Mouse (Mus musculus) embryonic facial prominence, embryonic 13.5 days (tissue): ENCODE results near the gene Cd69. TPM values are rescaled to one million over a fixed set of nuclear protein-coding genes. Genes with fewer than 3 reads are reported as not detected.

Experiments
- ATAC-seq: fragments of 200-750 bp; cut with Nextera tagmentation; 2 replicates; pipeline ENCODE4 v1.8.0; 2017; ENCODE audit warnings: low read depth; ENCODE audit not compliant: insufficient number of reproducible peaks, insufficient read depth, low FRiP score, low TSS enrichment
- H3K27ac ChIP-seq: fragments of 300-500 bp; sonication (generic); 2 replicates; pipeline ENCODE4 v1.5.1; 2015; ENCODE audit warnings: moderate library complexity, mild to moderate bottlenecking, inconsistent platforms
- H3K27me3 ChIP-seq: fragments of 300-500 bp; sonication (generic); 2 replicates; pipeline ENCODE4 v1.6.1; 2015; ENCODE audit warnings: mild to moderate bottlenecking, inconsistent platforms
- H3K36me3 ChIP-seq: fragments of 300-500 bp; sonication (generic); 2 replicates; pipeline ENCODE4 v1.6.1; 2015; ENCODE audit warnings: mild to moderate bottlenecking, inconsistent platforms
- H3K4me1 ChIP-seq: fragments of 300-500 bp; sonication (generic); 2 replicates; pipeline ENCODE4 v1.6.1; 2015; ENCODE audit warnings: inconsistent platforms
- H3K4me2 ChIP-seq: fragments of 300-500 bp; sonication (generic); 2 replicates; pipeline ENCODE4 v1.6.1; 2015; ENCODE audit warnings: moderate library complexity, mild to moderate bottlenecking, inconsistent platforms
- H3K4me3 ChIP-seq: fragments of 300-500 bp; sonication (generic); 2 replicates; pipeline ENCODE4 v1.5.1; 2015; ENCODE audit warnings: mild to moderate bottlenecking, inconsistent platforms
- H3K9ac ChIP-seq: fragments of 300-500 bp; sonication (generic); 2 replicates; pipeline ENCODE4 v1.6.1; 2015; ENCODE audit warnings: mild to moderate bottlenecking, inconsistent platforms
- H3K9me3 ChIP-seq: fragments of 300-500 bp; sonication (generic); 2 replicates; pipeline ENCODE4 v1.6.1; 2016; ENCODE audit warnings: inconsistent platforms
- WGBS: fragments of 180-500 bp; shearing (Covaris S2); methylation state at CpG from one replicate; pipeline ENCODE4 v1.1.7; 2015; ENCODE audit warnings: mixed read lengths; 5-methylcytosine and 5-hydroxymethylcytosine counted together
- polyA plus RNA-seq: library from polyadenylated mRNA; unstranded; fragments of >200 nt; fragmentation: Nextera tagmentation; extraction: Ambion mirVana; gene quantifications from 2 replicates; pipeline ENCODE4 v1.2.1, GENCODE M21; 2015

Cd69 gene
- polyA plus RNA-seq, 1 experiment from 2014 or later: not detected

GRCm38 (mm10) chr6:129233366-129233954 lies 41.8 kb downstream of the Cd69 start:
- H3K27ac ChIP-seq: no peak overlapping the region
- H3K4me3 ChIP-seq: no peak overlapping the region
- no peaks in the 10 kb centered on the region for H3K9me3 ChIP-seq
- H3K4me1 ChIP-seq: peaks cover 21% of the 10 kb centered on the region
- H3K9ac ChIP-seq: no peak overlapping the region
- no peak for ATAC-seq
- WGBS: 84% methylated on average over 6 of the region's 6 CpGs
- no peaks in the 10 kb centered on the region for H3K27me3 ChIP-seq
- H3K36me3 ChIP-seq: no peaks in the 10 kb centered on the region
- H3K4me2 ChIP-seq: no peak overlapping the region

GRCm38 (mm10) chr6:129232842-129233205 lies 42.4 kb downstream of the Cd69 start:
- 72% methylated on average over 9 of the region's 9 CpGs for WGBS

GRCm38 (mm10) chr6:129232005-129232841 lies 43.0 kb downstream of the Cd69 start:
- Histone ChIP-seq H3K27me3 (no peaks in the 10 kb centered on the region), H3K27ac (no peak overlapping the region), H3K4me1 (peaks cover 16% of the 10 kb centered on the region), H3K4me3 (no peak overlapping the region), H3K9ac (no peak overlapping the region), H3K4me2 (no peak overlapping the region), H3K36me3 (no peaks in the 10 kb centered on the region), H3K9me3 (no peaks in the 10 kb centered on the region)
- WGBS: 81% methylated on average over 5 of the region's 5 CpGs
- ATAC-seq: no peak

More at GRCm38 (mm10) chr6:129232842-129233205, 42.4 kb downstream of the Cd69 start:
- H3K36me3 ChIP-seq: no peaks in the 10 kb centered on the region
- no peak for ATAC-seq
- no peaks in the 10 kb centered on the region for H3K27me3 ChIP-seq
- H3K4me2 ChIP-seq: no peak overlapping the region
- H3K9ac ChIP-seq: no peak overlapping the region
- H3K4me3 ChIP-seq: no peak overlapping the region
- no peak overlapping the region for H3K27ac ChIP-seq
- peaks cover 20% of the 10 kb centered on the region for H3K4me1 ChIP-seq
- no peaks in the 10 kb centered on the region for H3K9me3 ChIP-seq

- 54% methylated on average over 3 of the region's 3 CpGs for WGBS
- H3K27ac ChIP-seq: peak overlapping the region; percentile 84
- peaks cover 16% of the 10 kb centered on the region for H3K4me1 ChIP-seq
- no peaks in the 10 kb centered on the region for H3K9me3 ChIP-seq
- no peak overlapping the region for H3K4me3 ChIP-seq
- no peaks in the 10 kb centered on the region for H3K27me3 ChIP-seq
- H3K9ac ChIP-seq: no peak overlapping the region
- no peak overlapping the region for H3K4me2 ChIP-seq
- no peaks in the 10 kb centered on the region for H3K36me3 ChIP-seq
- ATAC-seq: peak; percentile 72; the same call in 1 of the 2 replicates
Measured at GRCm38 (mm10) chr6:129229774-129230578, 45.3 kb downstream of the Cd69 start.

- peaks cover 16% of the 10 kb centered on the region for H3K4me1 ChIP-seq
- no peak overlapping the region for H3K4me2 ChIP-seq
- no peak overlapping the region for H3K4me3 ChIP-seq
- no peaks in the 10 kb centered on the region for H3K27me3 ChIP-seq
- whole genome bisulfite sequencing: 40% methylated on average over 3 of the region's 3 CpGs
- no peak overlapping the region for H3K9ac ChIP-seq
- no peaks in the 10 kb centered on the region for H3K9me3 ChIP-seq
- H3K36me3 ChIP-seq: no peaks in the 10 kb centered on the region
- no peak for ATAC-seq
- peak overlapping the region; percentile 84 for H3K27ac ChIP-seq
Measured at GRCm38 (mm10) chr6:129228935-129229773, 46.1 kb downstream of the Cd69 start.

GRCm38 (mm10) chr6:129225078-129225477 lies 50.2 kb downstream of the Cd69 start:
- ATAC-seq: no peak
- Histone ChIP-seq H3K36me3 (no peaks in the 10 kb centered on the region), H3K27ac (no peak overlapping the region), H3K9ac (no peak overlapping the region), H3K4me2 (no peak overlapping the region), H3K4me1 (peaks cover 9% of the 10 kb centered on the region), H3K9me3 (no peaks in the 10 kb centered on the region), H3K27me3 (no peaks in the 10 kb centered on the region), H3K4me3 (no peak overlapping the region)
- WGBS: 71% methylated on average over 2 of the region's 2 CpGs

GRCm38 (mm10) chr6:129224090-129224489 lies 51.1 kb downstream of the Cd69 start:
- Histone ChIP-seq H3K9me3 (no peaks in the 10 kb centered on the region), H3K27me3 (no peaks in the 10 kb centered on the region), H3K4me3 (no peak overlapping the region), H3K9ac (no peak overlapping the region), H3K4me2 (no peak overlapping the region), H3K27ac (no peak overlapping the region), H3K36me3 (no peaks in the 10 kb centered on the region), H3K4me1 (peaks cover 3% of the 10 kb centered on the region; the same call in 1 of the 2 replicates)
- no peak for ATAC-seq
- WGBS: 77% methylated on average over 1 of the region's 1 CpGs

- Histone ChIP-seq H3K4me3 (no peak overlapping the region), H3K36me3 (no peaks in the 10 kb centered on the region), H3K9me3 (no peaks in the 10 kb centered on the region), H3K4me2 (no peak overlapping the region), H3K9ac (no peak overlapping the region), H3K27me3 (no peaks in the 10 kb centered on the region), H3K4me1 (no peaks in the 10 kb centered on the region), H3K27ac (no peak overlapping the region)
- WGBS: 75% methylated on average over 2 of the region's 2 CpGs
- ATAC-seq: no peak
Measured at GRCm38 (mm10) chr6:129223611-129224010, 51.6 kb downstream of the Cd69 start.

- 79% methylated on average over 3 of the region's 3 CpGs for WGBS
- Histone ChIP-seq H3K9ac (no peak overlapping the region), H3K9me3 (no peaks in the 10 kb centered on the region), H3K27me3 (no peaks in the 10 kb centered on the region), H3K27ac (no peak overlapping the region), H3K4me2 (no peak overlapping the region), H3K4me1 (no peaks in the 10 kb centered on the region), H3K36me3 (no peaks in the 10 kb centered on the region), H3K4me3 (no peak overlapping the region)
- ATAC-seq: no peak
Measured at GRCm38 (mm10) chr6:129222188-129222800, 52.9 kb downstream of the Cd69 start.

GRCm38 (mm10) chr6:129221053-129221452 lies 54.2 kb downstream of the Cd69 start:
- no peak overlapping the region for H3K4me2 ChIP-seq
- no peaks in the 10 kb centered on the region for H3K36me3 ChIP-seq
- H3K27ac ChIP-seq: no peak overlapping the region
- H3K4me3 ChIP-seq: no peak overlapping the region
- no peaks in the 10 kb centered on the region for H3K27me3 ChIP-seq
- no peaks in the 10 kb centered on the region for H3K9me3 ChIP-seq
- ATAC-seq: no peak
- no peaks in the 10 kb centered on the region for H3K4me1 ChIP-seq
- WGBS: 95% methylated on average over 1 of the region's 1 CpGs
- no peak overlapping the region for H3K9ac ChIP-seq
